Mouse (Mus musculus) erythroblast, embryonic 14.5 days (primary cell): ENCODE data around the gene Grid2ip.

Experiments used
- GATA1 ChIP-seq: IDR thresholded peaks from 2 replicates; pipeline ENCODE4 v1.6.1; 2012; ENCODE audit warnings: low read length, inconsistent platforms, mixed read lengths
- TAL1 ChIP-seq: IDR thresholded peaks from 3 replicates; pipeline ENCODE4 v1.6.1; 2012; ENCODE audit warnings: low read length, inconsistent platforms, mixed read lengths

DNA sequence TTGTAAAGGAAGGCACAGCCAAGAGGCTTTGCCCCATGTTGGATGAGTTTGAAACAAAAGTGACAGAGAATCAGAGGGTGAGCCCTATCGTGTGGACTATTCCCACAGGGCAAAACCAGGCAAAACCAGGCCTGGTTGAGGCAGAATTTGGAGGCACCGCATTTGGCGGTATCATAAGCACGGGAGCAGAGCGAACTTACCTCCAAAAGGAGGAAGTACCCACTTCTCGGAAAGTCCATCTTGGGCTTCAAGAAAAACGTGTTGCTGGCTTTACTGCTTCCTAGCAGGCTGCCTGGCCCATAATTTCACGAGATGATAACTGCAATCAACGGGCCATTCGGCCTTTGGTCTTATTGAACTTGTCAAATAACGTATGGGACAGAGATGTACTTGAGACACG lies 84.6 kb downstream of the Grid2ip start:
- TF ChIP-seq GATA1 (no peak), TAL1 (no peak)
